Mouse (Mus musculus) urinary bladder, postnatal 4 days (tissue): Measurements from ENCODE around the gene Hydin.
"Not testable (repeated sequence)": the region's sequence is repeated elsewhere in the genome, so short reads cannot be mapped to it uniquely, and the experiment has no call there.

Experiments used
- DNase-seq, 2 experiments: peaks; one replicate each; pipeline ENCODE4 v3.0.0; 2021 to 2022; ENCODE audit warnings: low spot score in 2 of 2

Gene Hydin

DNA sequence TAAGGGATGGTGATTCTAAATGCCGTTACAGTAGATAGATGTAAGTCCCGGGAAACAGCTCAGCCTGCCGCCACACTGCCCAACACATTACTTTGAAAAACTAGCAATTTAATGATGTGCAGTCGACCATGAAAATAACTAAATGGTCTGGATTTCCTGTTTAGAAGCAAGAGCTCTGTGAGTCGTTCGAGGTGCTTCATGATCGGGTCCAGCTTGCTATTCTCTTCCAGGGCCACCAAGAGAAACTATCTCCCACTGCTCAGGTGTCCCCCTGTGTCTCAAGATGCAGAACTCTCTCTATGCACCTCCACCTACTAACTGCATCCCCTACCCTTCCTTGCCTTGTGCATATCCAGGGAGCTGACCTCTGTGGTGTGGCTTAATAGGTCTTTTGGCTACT is 66.6 kb downstream of the Hydin start:
- DNase-seq, result peak in 1 of 2 experiments; percentile 26

GRCm38 (mm10) chr8:110339447-110339846 is 72.7 kb downstream of the Hydin start:
- no peak for DNase-seq

DNA sequence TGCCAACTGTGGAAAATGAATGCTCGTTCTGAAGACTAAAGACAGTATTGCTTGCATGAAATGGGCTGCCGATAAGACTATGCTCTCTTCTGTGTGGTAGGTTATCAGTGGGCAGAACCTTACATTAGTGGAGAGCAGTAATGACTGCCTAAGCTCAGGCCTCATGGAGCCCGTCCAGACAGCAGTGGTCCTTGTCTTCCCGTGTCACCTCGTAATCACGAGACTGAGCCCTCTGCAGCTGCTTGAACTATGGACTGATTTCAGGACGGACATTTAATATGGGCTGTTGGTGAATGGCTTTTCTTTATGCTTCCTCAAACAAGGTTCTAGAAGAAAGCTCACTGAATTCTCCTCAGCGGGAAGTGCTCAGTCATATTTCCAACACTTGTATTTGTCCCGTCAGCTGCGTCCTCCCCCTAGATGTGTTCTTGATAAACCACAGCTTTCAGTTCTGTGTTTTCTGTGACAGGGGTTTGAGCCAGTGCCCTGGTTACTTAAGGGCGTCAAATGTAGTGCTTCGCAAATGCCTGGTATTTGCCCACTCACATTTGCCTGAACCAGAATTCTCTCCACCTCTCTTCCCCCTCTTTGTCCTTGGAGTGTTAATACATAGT is 73.4 kb downstream of the Hydin start:
- no peak for DNase-seq

- DNase-seq, result no peak
Observed at GRCm38 (mm10) chr8:110345697-110346394, 79.1 kb downstream of the Hydin start.

- DNase-seq, result no peak
Observed at GRCm38 (mm10) chr8:110346915-110347314, 80.1 kb downstream of the Hydin start.

GRCm38 (mm10) chr8:110350725-110351124 is 83.9 kb downstream of the Hydin start:
- no peak for DNase-seq

DNA sequence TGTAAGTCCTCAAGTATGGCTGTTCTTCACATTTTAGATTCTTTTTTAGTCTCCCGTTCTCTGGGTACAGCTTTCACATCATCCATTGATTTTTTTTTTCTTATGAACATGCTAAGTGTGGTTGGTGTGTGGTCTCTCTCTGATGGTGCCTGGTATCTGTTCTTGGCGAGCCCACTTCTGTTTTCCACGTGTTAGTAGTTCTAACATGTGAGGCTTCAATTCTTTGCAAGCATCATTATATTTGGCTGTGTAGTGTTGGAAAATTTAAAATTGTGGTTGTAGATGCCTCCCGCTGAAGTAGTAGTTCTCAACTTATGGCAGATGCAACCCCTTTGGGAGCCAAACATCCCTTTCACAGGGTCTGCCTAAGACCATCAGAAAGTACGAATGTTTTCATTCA is 85.1 kb downstream of the Hydin start:
- DNase-seq, result no peak

DNA sequence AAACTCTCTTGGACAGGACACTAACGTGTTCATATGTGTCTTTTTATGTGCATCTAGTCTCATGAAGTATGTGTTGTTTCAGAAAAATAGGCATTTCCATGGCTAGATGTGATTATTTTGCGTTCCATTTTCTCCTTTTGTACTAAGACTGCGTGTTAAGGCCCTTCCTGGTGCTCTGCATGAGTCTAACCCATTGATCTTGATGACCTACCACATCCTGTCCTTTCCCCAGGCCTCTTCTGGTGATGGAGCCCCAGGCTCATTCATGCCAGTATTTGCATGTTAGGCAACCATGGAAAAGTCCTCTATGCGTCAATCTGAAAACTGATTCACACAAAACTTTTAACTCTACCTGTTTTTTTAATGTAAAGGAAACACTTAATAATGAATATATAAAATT is 96.2 kb downstream of the Hydin start:
- DNase-seq, result no peak

- no peak for DNase-seq
Observed at GRCm38 (mm10) chr8:110372836-110373235, 106.1 kb downstream of the Hydin start.

GRCm38 (mm10) chr8:110373695-110374094 is 106.9 kb downstream of the Hydin start:
- no peak for DNase-seq

DNA sequence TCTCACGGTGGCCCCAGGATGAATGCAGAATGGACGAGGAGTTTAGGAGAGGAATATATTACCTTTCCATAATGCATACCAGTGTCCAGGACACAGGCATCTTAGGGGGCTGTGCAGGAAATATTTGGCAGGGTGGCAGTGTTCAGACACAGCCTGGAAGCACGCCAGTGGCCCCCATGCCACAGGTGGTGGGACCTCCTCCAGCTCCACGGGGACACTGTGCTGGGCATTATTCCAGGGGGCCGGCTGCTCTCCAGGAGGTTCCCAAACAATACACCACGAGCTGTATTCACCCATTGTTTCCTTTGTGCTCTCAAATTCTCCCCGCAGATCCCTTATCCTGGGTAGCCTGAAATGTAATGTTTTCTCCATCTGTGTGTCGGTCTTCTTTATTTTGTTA is 116.0 kb downstream of the Hydin start:
- DNase-seq, result no peak

DNA sequence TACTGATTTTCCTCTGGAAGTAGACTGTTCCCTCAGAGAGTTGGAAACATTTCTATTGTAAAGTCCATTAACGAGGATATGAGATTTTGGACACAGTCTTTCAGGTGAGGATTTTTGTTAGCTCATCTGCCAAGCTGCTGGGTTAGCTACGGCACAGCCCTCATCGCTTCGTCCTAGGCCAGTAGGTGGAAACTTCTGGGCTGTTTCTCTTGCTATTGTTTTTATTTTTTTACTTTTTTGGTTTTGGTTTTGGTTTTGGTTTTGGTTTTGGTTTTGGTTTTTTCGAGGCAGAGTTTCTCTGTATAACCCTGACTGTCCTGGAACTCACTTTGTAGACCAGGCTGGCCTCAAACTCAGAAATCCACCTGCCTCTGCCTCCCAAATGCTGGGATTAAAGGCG is 117.9 kb downstream of the Hydin start:
- DNase-seq, result not testable (repeated sequence)

DNA sequence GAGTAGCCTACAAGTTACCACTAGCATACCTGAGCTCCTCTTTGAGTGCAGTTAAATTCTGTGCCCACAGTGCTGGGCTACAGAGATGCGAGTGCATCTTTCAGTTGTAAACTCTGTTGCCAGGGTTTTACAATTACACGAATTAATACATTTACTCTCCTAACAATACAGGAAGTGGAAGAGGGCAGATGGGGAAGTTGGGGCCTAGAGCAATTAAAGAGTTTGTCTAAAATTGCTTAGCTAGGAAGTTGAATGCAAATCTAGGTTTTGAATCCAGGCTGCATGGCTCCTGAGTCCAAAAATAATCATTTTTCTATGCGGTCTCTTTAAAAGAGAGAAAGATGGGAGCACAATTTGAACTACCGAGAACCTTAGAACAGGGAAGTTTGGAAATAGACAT is 128.9 kb downstream of the Hydin start:
- DNase-seq, result no peak

- no peak for DNase-seq
Observed at GRCm38 (mm10) chr8:110400536-110400935, 133.8 kb downstream of the Hydin start.

GRCm38 (mm10) chr8:110402311-110402710 is 135.5 kb downstream of the Hydin start:
- DNase-seq, result no peak

DNA sequence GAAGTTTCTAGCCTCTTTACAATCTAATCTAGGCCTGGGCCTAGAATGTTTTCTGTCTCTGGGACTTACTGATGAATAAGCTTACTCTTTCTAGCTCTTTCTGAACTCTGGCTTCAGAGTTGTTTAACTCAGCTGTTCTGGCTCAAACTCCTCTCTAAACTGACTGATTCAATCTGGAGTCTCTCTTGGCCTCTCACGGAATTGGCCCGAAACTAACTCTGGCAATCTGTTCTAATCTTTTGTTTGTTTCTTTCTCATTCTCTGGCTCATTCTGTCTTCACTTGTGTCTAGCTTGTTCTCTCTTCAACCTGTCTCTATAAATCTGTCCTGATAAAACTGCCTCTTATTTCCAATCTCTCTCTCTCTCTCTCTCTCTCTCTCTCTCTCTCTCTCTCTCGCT is 137.7 kb downstream of the Hydin start:
- no peak for DNase-seq

- no peak for DNase-seq
Observed at GRCm38 (mm10) chr8:110415121-110415520, 148.3 kb downstream of the Hydin start.

- no peak for DNase-seq
Observed at GRCm38 (mm10) chr8:110416931-110417330, 150.2 kb downstream of the Hydin start.

DNA sequence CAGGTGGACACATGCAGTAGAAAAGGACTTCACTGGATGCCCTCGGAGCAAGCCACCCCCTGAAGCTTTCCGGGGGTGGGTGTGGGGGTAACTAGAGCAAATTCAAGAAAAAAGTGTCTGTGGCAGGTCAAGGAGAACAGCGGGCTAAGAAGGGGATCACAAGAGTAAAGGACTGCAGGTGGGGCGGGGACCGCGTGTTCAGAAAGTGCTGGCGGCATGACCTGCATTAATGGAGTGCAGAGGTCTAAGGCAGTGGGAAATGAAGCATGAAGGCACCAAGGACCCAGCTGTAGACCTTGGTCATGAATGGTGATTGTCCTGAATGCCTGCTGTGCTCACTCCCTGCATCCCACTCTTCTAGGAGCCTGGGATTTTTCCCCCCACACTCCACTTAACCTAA is 151.0 kb downstream of the Hydin start:
- no peak for DNase-seq

DNA sequence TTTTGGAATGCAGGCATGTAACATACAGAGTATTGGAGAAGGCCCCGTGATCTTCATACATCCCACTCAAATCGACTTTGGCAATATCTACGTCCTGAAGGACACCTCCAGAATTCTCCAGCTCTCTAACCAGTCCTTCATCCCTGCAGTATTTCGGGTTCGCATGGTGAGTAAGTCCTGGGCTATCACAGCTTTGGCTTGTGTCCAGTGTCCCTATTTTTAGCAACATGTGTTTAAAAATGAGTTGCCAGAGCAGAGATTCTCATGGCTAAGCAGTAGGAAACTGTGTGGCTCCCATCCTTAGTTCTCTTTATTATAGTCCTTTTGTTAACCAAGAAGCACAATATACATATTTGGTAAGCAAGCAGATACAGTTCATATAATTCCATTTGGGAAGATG is 152.9 kb downstream of the Hydin start:
- no peak for DNase-seq

DNA sequence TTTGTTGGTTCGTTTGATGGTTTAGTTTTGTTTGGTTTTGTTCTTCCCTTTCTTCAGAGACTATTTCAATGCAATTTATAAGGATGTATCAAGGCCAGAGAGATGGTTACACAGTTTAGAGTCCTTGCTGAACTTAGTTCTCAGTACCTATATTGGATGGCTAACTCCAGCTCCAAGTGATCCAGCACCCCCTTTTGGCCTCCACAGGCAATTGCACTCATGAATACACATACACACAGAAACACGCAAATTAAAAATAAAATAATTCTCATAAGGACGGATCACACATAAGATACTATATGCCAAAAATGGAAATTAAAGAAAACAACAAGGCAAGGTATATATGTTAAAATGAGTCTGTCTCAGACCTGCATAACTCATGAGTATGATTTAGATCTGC is 153.4 kb downstream of the Hydin start:
- no peak for DNase-seq

DNA sequence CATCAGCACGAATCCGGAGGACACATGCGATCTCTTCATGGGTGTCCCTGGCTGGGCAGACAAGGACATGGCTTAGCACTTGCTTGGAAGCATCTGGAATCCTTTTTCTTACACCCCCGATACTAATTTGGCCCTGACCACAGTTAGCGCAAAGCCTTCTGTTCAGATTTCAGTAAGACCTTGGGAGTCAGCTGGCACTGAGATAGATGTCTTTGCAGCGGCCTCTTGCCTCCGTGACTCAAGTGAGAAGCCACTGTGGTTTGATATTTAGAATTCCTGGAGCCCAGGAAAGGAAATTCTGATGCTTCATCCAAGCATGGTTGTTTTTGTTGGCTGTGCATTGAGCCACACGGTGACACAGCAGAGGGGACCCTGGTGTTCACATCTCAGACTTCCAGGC is 157.4 kb downstream of the Hydin start:
- DNase-seq, result no peak

- DNase-seq, result no peak
Observed at GRCm38 (mm10) chr8:110431340-110431739, 164.6 kb downstream of the Hydin start.

GRCm38 (mm10) chr8:110440528-110440927 is 173.8 kb downstream of the Hydin start:
- DNase-seq, result no peak
